Mouse (Mus musculus) heart, adult 11 months (tissue): ENCODE measurements at regions not wholly inside any gene's neighbourhood (a gene's known extent, or its start where the extent isn't known, plus 50 kb on each side); places are given as distances from the start of the nearest gene placed in this dataset.

ENCODE experiments used
- DNase-seq: peaks from one replicate; pipeline ENCODE4 v3.0.0; 2022

- DNase-seq, result no peak
These were observed 75.5 kb downstream of the Enkur start for GRCm38 (mm10) chr2:21129621-21130020.

- no peak for DNase-seq
These were observed 78.6 kb downstream of the Enkur start for GRCm38 (mm10) chr2:21126531-21126930.

GRCm38 (mm10) chr2:21122421-21122820 lies 82.7 kb downstream of the Enkur start:
- DNase-seq, result peak; percentile 1

GRCm38 (mm10) chr2:21121663-21122062 lies 83.5 kb downstream of the Enkur start:
- peak; percentile 54 for DNase-seq

- DNase-seq, result peak; percentile 55
These were observed 88.3 kb downstream of the Enkur start for GRCm38 (mm10) chr2:21116817-21117216.

GRCm38 (mm10) chr2:21111527-21111926 lies 93.6 kb downstream of the Enkur start:
- peak; percentile 92 for DNase-seq

- DNase-seq, result peak; percentile 72
These were observed 104.8 kb downstream of the Enkur start for GRCm38 (mm10) chr2:21100248-21100808.

GRCm38 (mm10) chr2:21091058-21091971 lies 113.8 kb downstream of the Enkur start:
- DNase-seq, result peak; percentile 85

GRCm38 (mm10) chr2:21085517-21085916 lies 116.8 kb upstream of the Arhgap21 start:
- DNase-seq, result no peak

GRCm38 (mm10) chr2:21067292-21067850 lies 98.7 kb upstream of the Arhgap21 start:
- peak; percentile 65 for DNase-seq

GRCm38 (mm10) chr2:21060347-21060650 lies 91.6 kb upstream of the Arhgap21 start:
- peak; percentile 66 for DNase-seq

- DNase-seq, result peak; percentile 9
These were observed 91.1 kb upstream of the Arhgap21 start for GRCm38 (mm10) chr2:21059618-21060346.

- DNase-seq, result no peak
These were observed 90.3 kb upstream of the Arhgap21 start for GRCm38 (mm10) chr2:21058940-21059339.

GRCm38 (mm10) chr2:21056450-21057210 lies 87.9 kb upstream of the Arhgap21 start:
- DNase-seq, result peak; percentile 61

- no peak for DNase-seq
These were observed 86.7 kb upstream of the Arhgap21 start for GRCm38 (mm10) chr2:21055416-21055815.

- peak; percentile 82 for DNase-seq
These were observed 85.8 kb upstream of the Arhgap21 start for GRCm38 (mm10) chr2:21054325-21055082.

GRCm38 (mm10) chr2:21053596-21053995 lies 84.9 kb upstream of the Arhgap21 start:
- DNase-seq, result peak; percentile 81

GRCm38 (mm10) chr2:21048996-21049395 lies 80.3 kb upstream of the Arhgap21 start:
- DNase-seq, result peak; percentile 83

- DNase-seq, result peak; percentile 86
These were observed 79.5 kb upstream of the Arhgap21 start for GRCm38 (mm10) chr2:21048226-21048625.

- peak; percentile 74 for DNase-seq
These were observed 77.9 kb upstream of the Arhgap21 start for GRCm38 (mm10) chr2:21046503-21047116.

- DNase-seq, result peak; percentile 66
These were observed 76.1 kb upstream of the Arhgap21 start for GRCm38 (mm10) chr2:21044781-21045180.
